Comparison of ENCODE assay signal across 14 mouse cellular contexts in the genomic region with DNA sequence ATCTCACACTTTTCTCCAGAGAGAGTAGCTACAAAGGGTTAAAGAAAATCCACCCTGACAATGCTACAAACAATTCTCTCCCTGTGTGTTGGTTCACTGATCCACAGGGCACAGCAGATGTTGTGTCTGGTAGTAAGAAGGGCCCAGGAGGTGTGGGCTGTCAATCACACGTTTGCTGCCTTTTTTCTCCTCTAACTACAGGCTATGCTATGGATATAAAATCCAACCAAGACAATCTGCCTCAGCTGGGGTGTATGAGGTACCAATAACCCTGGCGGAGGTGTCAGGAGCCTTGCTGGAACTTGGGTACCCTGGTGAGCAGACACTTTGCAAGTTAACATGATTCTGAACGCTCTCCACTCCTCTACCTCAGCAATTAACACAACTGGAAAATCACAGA.
DNase-seq lines count a peak whose midpoint lies in the region; ATAC-seq lines count a peak whose summit lies in the region.
"Had no signal": no experiment of that assay in that cellular context is flagged by ENCODE, and none has a peak within 500 bp of the region (broad histone marks: within the 10 kb centered on the region; RNA-seq: fewer than 3 reads in every experiment).

No protein-coding gene starts in this region.

- no peak overlapping the region for H3K4me3 ChIP-seq in forebrain, embryonic 14.5 days (ENCODE audit: low read depth, low read length)
- no peak overlapping the region for H3K4me3 ChIP-seq in neural tube, embryonic 13.5 days
- H3K4me3 ChIP-seq: heart, embryonic 15.5 days; limb, embryonic 13.5 days had no signal

- no peak overlapping the region for H3K9ac ChIP-seq in forebrain, embryonic 14.5 days (ENCODE audit: low read length)
- no peak overlapping the region for H3K9ac ChIP-seq in neural tube, embryonic 13.5 days
- H3K9ac ChIP-seq: heart, embryonic 15.5 days; limb, embryonic 13.5 days had no signal

- WGBS in forebrain, embryonic 14.5 days, result 16% methylated on average over 3 of the region's 3 CpGs
- WGBS in neural tube, embryonic 13.5 days, result 9% methylated on average over 3 of the region's 3 CpGs

- peak; percentile 8 for DNase-seq in embryo, embryonic 11.5 days (ENCODE audit: low read depth, low spot score)
- peak; percentile 76 for DNase-seq in forebrain, embryonic 14.5 days (ENCODE audit: low spot score)
- DNase-seq in mesoderm, embryonic 11.5 days (ENCODE audit: low read depth, low spot score), result peak; percentile 54
- DNase-seq in cerebellum, adult 9-10 months, result no peak
- DNase-seq in c-Kit-positive CD71-positive TER-119-positive erythroid progenitor cells, embryonic 14.5 days (ENCODE audit: low spot score), result no peak
- DNase-seq: cerebellum, postnatal 14 days; gastrocnemius, postnatal 36 days; lung, adult 2 months had no signal

- peaks cover 7% of the 10 kb centered on the region for H3K4me1 ChIP-seq in forebrain, embryonic 14.5 days (ENCODE audit: control insufficient read depth, insufficient read depth, low read length)
- H3K4me1 ChIP-seq in neural tube, embryonic 13.5 days (replicated peaks), result peaks cover 7% of the 10 kb centered on the region
- H3K4me1 ChIP-seq: heart, embryonic 15.5 days; limb, embryonic 13.5 days had no signal

- peak; percentile 92 for ATAC-seq in forebrain, embryonic 14.5 days
- ATAC-seq in neural tube, embryonic 13.5 days (ENCODE audit: low read depth), result peak; percentile 74
- no peak for ATAC-seq in erythroid progenitor cell, adult 5-6 weeks (replicated peaks; ENCODE audit: low FRiP score, poor library complexity, severe bottlenecking)
- ATAC-seq: activated CD4-positive, CD25-positive, alpha-beta regulatory T cell, adult 4 months had no signal

- no peaks in the 10 kb centered on the region for H3K27me3 ChIP-seq in forebrain, embryonic 14.5 days (replicated peaks; ENCODE audit: control insufficient read depth, insufficient read depth, low read length)
- H3K27me3 ChIP-seq in neural tube, embryonic 13.5 days, result no peaks in the 10 kb centered on the region
- H3K27me3 ChIP-seq: heart, embryonic 15.5 days; limb, embryonic 13.5 days had no signal

- H3K4me2 ChIP-seq in forebrain, embryonic 14.5 days (ENCODE audit: low read length), result no peak overlapping the region
- H3K4me2 ChIP-seq in neural tube, embryonic 13.5 days, result no peak overlapping the region
- H3K4me2 ChIP-seq: heart, embryonic 15.5 days; limb, embryonic 13.5 days had no signal

- no peaks in the 10 kb centered on the region for H3K36me3 ChIP-seq in forebrain, embryonic 14.5 days (ENCODE audit: control insufficient read depth, insufficient read depth, low read length)
- H3K36me3 ChIP-seq in neural tube, embryonic 13.5 days, result no peaks in the 10 kb centered on the region
- H3K36me3 ChIP-seq: heart, embryonic 15.5 days; limb, embryonic 13.5 days had no signal

- H3K9me3 ChIP-seq in forebrain, embryonic 14.5 days (replicated peaks; ENCODE audit: control insufficient read depth, low read length), result no peaks in the 10 kb centered on the region
- H3K9me3 ChIP-seq in neural tube, embryonic 13.5 days, result no peaks in the 10 kb centered on the region
- H3K9me3 ChIP-seq: heart, embryonic 15.5 days; limb, embryonic 13.5 days had no signal

- H3K27ac ChIP-seq in forebrain, embryonic 14.5 days (ENCODE audit: low read depth, low read length), result peak overlapping the region; percentile 50
- no peak overlapping the region for H3K27ac ChIP-seq in neural tube, embryonic 13.5 days (replicated peaks)
- H3K27ac ChIP-seq: heart, embryonic 15.5 days; kidney, postnatal 0 days; limb, embryonic 13.5 days had no signal

Comparison
In these comparisons a context has a peak if more than half of its experiments do, and no peak if none do; other contexts are left out.
1. DNase-seq: peak in embryo, embryonic 11.5 days (single experiment), forebrain, embryonic 14.5 days (single experiment) and mesoderm, embryonic 11.5 days (single experiment); none in cerebellum, adult 9-10 months (single experiment) and c-Kit-positive CD71-positive TER-119-positive erythroid progenitor cells, embryonic 14.5 days (single experiment).